Mouse (Mus musculus) MEL (cell line): ENCODE measurements around the gene Cdt1. TPM values are rescaled to one million over a fixed set of nuclear protein-coding genes. Genes with fewer than 3 reads are reported as not detected.
A peak's percentile ranks its signal among the peaks of the same experiment; 100 is the strongest.

ENCODE experiments used
- DNase-seq: peaks from one replicate; pipeline ENCODE4 v3.0.0; 2011; ENCODE audit warnings: low read depth, low spot score
- H3K27ac ChIP-seq: 2 replicates; pipeline ENCODE4 v1.5.1; 2012; ENCODE audit warnings: low read depth, mild to moderate bottlenecking, control low read depth, low read length, moderate library complexity; ENCODE audit not compliant: control insufficient read depth
- H3K27me3 ChIP-seq, 2 experiments: fragments of 150-350 bp in 1 of 2; sonication (generic) in 1 of 2; 2 replicates each; pipeline ENCODE4 v1.6.1; 2012; ENCODE audit warnings: low read length in 2 of 2, mild to moderate bottlenecking in 2 of 2, improper control_type of control experiment in 1 of 2, moderate library complexity in 1 of 2; ENCODE audit not compliant: insufficient read depth in 2 of 2, control insufficient read depth in 1 of 2
- H3K36me3 ChIP-seq, 2 experiments: 2 replicates each; pipeline ENCODE4 v1.6.1; 2012 to 2014; ENCODE audit warnings: low read length in 2 of 2, improper control_type of control experiment in 1 of 2, inconsistent platforms in 1 of 2, mild to moderate bottlenecking in 1 of 2; ENCODE audit not compliant: insufficient read depth in 2 of 2, control insufficient read depth in 1 of 2
- H3K4me1 ChIP-seq, 2 experiments: fragments of 150-350 bp in 1 of 2; sonication (generic) in 1 of 2; 2 replicates each; pipeline ENCODE4 v1.6.1; 2012; ENCODE audit warnings: low read length in 2 of 2, improper control_type of control experiment in 1 of 2, mild to moderate bottlenecking in 1 of 2; ENCODE audit not compliant: insufficient read depth in 2 of 2, control insufficient read depth in 1 of 2
- H3K4me3 ChIP-seq, 2 experiments: fragments of 150-350 bp in 1 of 2; sonication (generic) in 1 of 2; 2 replicates each; pipeline ENCODE4 v1.5.1; 2012; ENCODE audit warnings: low read depth in 2 of 2, low read length in 2 of 2, mild to moderate bottlenecking in 2 of 2, moderate library complexity in 2 of 2, control low read depth in 1 of 2, improper control_type of control experiment in 1 of 2; ENCODE audit not compliant: control insufficient read depth in 1 of 2, insufficient read depth in 1 of 2
- H3K79me2 ChIP-seq: 2 replicates; pipeline ENCODE4 v1.6.1; 2012; ENCODE audit warnings: mild to moderate bottlenecking, low read length, moderate library complexity; ENCODE audit not compliant: control insufficient read depth, poor library complexity, insufficient read depth
- H3K9ac ChIP-seq: 2 replicates; pipeline ENCODE4 v1.6.1; 2012; ENCODE audit warnings: low read depth, mild to moderate bottlenecking, control low read depth, low read length, moderate library complexity; ENCODE audit not compliant: control insufficient read depth, poor library complexity, severe bottlenecking
- H3K9me3 ChIP-seq: fragments of 150-350 bp; sonication (generic); replicated peaks from 2 replicates; pipeline ENCODE4 v1.6.1; 2012; ENCODE audit warnings: mild to moderate bottlenecking, low read length, improper control_type of control experiment, moderate library complexity; ENCODE audit not compliant: insufficient read depth
- BHLHE40 ChIP-seq: IDR thresholded peaks from 2 replicates; pipeline ENCODE4 v1.6.1; 2012; ENCODE audit warnings: low read depth, mild to moderate bottlenecking, inconsistent platforms, low read length, improper control_type of control experiment, borderline replicate concordance
- CTCF ChIP-seq, 3 experiments: IDR thresholded peaks in 2 of 3; conservative IDR thresholded peaks in 1 of 3; 2 replicates each; pipeline ENCODE4 v1.5.1; 2011 to 2012; ENCODE audit warnings: low read length in 3 of 3, low read depth in 2 of 3, mild to moderate bottlenecking in 2 of 3, improper control_type of control experiment in 1 of 3, inconsistent platforms in 1 of 3, mixed read lengths in 1 of 3, moderate library complexity in 1 of 3; ENCODE audit not compliant: control insufficient read depth in 1 of 3, insufficient read depth in 1 of 3, poor library complexity in 1 of 3, severe bottlenecking in 1 of 3
- E2F4 ChIP-seq: IDR thresholded peaks from 2 replicates; pipeline ENCODE4 v1.6.1; 2011; ENCODE audit warnings: low read depth, low read length, improper control_type of control experiment, borderline replicate concordance
- EP300 ChIP-seq, 2 experiments: IDR thresholded peaks; 2 replicates each; pipeline ENCODE4 v1.6.1; 2011; ENCODE audit warnings: improper control_type of control experiment in 2 of 2, low read length in 2 of 2, low read depth in 1 of 2, mild to moderate bottlenecking in 1 of 2
- ETS1 ChIP-seq: IDR thresholded peaks from 2 replicates; pipeline ENCODE4 v1.6.1; 2012; ENCODE audit warnings: low read depth, mild to moderate bottlenecking, inconsistent platforms, low read length, improper control_type of control experiment, moderate library complexity
- GABPA ChIP-seq: IDR thresholded peaks from 2 replicates; pipeline ENCODE4 v1.6.1; 2012; ENCODE audit warnings: low read depth, mild to moderate bottlenecking, inconsistent platforms, low read length, improper control_type of control experiment, moderate library complexity
- KAT2A ChIP-seq: conservative IDR thresholded peaks from 2 replicates; pipeline ENCODE4 v1.6.1; 2012; ENCODE audit warnings: low read depth, low read length, improper control_type of control experiment, inconsistent platforms
- MXI1 ChIP-seq: IDR thresholded peaks from 2 replicates; pipeline ENCODE4 v1.6.1; 2011; ENCODE audit warnings: mild to moderate bottlenecking, low read depth, low read length, improper control_type of control experiment
- MYB ChIP-seq: IDR thresholded peaks from 2 replicates; pipeline ENCODE4 v1.6.1; 2011; ENCODE audit warnings: mild to moderate bottlenecking, low read depth, low read length, improper control_type of control experiment
- NELFE ChIP-seq: IDR thresholded peaks from 2 replicates; pipeline ENCODE4 v1.6.1; 2011; ENCODE audit warnings: low read depth, low read length, improper control_type of control experiment
- POLR2A ChIP-seq, 2 experiments: IDR thresholded peaks; 2 replicates each; pipeline ENCODE4 v1.6.1; 2011 to 2012; ENCODE audit warnings: low read length in 2 of 2, mild to moderate bottlenecking in 2 of 2, control low read depth in 1 of 2, improper control_type of control experiment in 1 of 2, low read depth in 1 of 2, moderate library complexity in 1 of 2; ENCODE audit not compliant: control insufficient read depth in 1 of 2, insufficient read depth in 1 of 2, poor library complexity in 1 of 2
- POLR2AphosphoS2 ChIP-seq: IDR thresholded peaks from 2 replicates; pipeline ENCODE4 v1.6.1; 2011; ENCODE audit warnings: low read length, improper control_type of control experiment
- RAD21 ChIP-seq: IDR thresholded peaks from 2 replicates; pipeline ENCODE4 v1.6.1; 2011; ENCODE audit warnings: mild to moderate bottlenecking, low read depth, low read length, improper control_type of control experiment
- SIN3A ChIP-seq: IDR thresholded peaks from 2 replicates; pipeline ENCODE4 v1.6.1; 2012; ENCODE audit warnings: low read length, improper control_type of control experiment, inconsistent platforms
- TBP ChIP-seq: IDR thresholded peaks from 2 replicates; pipeline ENCODE4 v1.8.0; 2011; ENCODE audit warnings: low read depth, low read length, improper control_type of control experiment
- ZC3H11A ChIP-seq: IDR thresholded peaks from 2 replicates; pipeline ENCODE4 v1.6.1; 2012; ENCODE audit warnings: low read depth, mild to moderate bottlenecking, inconsistent platforms, low read length, improper control_type of control experiment
- ZMIZ1 ChIP-seq: IDR thresholded peaks from 2 replicates; pipeline ENCODE4 v1.6.1; 2012; ENCODE audit warnings: low read depth, mild to moderate bottlenecking, inconsistent platforms, low read length, improper control_type of control experiment, moderate library complexity
- polyA plus RNA-seq, 2 experiments: library from polyadenylated mRNA; stranded (reverse) in 1 of 2; unstranded in 1 of 2; fragments of >175 nt in 1 of 2; fragments of >200 nt in 1 of 2; gene quantifications; 2 replicates each; pipeline versions ENCODE4 v1.2.1 to v1.2.4; 2012; ENCODE audit warnings: low replicate concordance in 2 of 2, low read depth in 1 of 2; ENCODE audit not compliant: insufficient read length in 2 of 2, insufficient read depth in 1 of 2, missing spikeins in 1 of 2
- total RNA-seq: library from RNA; depleted of rRNA; stranded (reverse); fragments of 300-350 nt; gene quantifications from 2 replicates; pipeline ENCODE4 v1.2.3, GENCODE M21; 2012

Cdt1 gene
- total and polyA plus RNA-seq, 3 experiments = 74.6 to 84.5 TPM; not detected in 1

- Histone ChIP-seq H3K9me3 (no peaks in the 10 kb centered on the region), H3K27ac (peak overlapping the region; percentile 63), H3K9ac (peak overlapping the region; percentile 4), H3K36me3 (peaks cover 3 to 27% of the 10 kb centered on the region in 2 experiments; a peak in 2 of 4 replicates), H3K4me1 (peaks cover 0 to 27% of the 10 kb centered on the region in 2 experiments; a peak in 3 of 4 replicates), H3K4me3 (peak overlapping the region in 1 of 2 experiments; percentile 8; a peak in 3 of 4 replicates), H3K27me3 (no peaks in the 10 kb centered on the region), H3K79me2 (peaks cover 74% of the 10 kb centered on the region)
- DNase-seq = no peak
- 0 out of 2 replicates have a peak, but pooled peaks have one; percentile 34 for TF ChIP-seq MXI1
- no peak for TF ChIP-seq KAT2A
- peak; percentile 2; the same call in 1 of the 2 replicates for TF ChIP-seq POLR2AphosphoS2
These were observed 19.5 kb upstream of the Cdt1 start for GRCm38 (mm10) chr8:122548331-122548730.

- peak overlapping the region; percentile 79 for H3K9ac ChIP-seq
- peak overlapping the region; percentile 63 for H3K27ac ChIP-seq
- peak; percentile 53 for DNase-seq
- no peaks in the 10 kb centered on the region for H3K9me3 ChIP-seq
- H3K4me3 ChIP-seq = peak overlapping the region in 1 of 2 experiments; percentile 50; a peak in 3 of 4 replicates
- peaks cover 0 to 27% of the 10 kb centered on the region in 2 experiments; a peak in 3 of 4 replicates for H3K4me1 ChIP-seq
- TF ChIP-seq MYB (no peak), CTCF (IDR thresholded peaks at IDR 0.05 in 2 of 3, conservative IDR thresholded peaks at IDR 0.05 in 1 of 3; ENCODE audit: control insufficient read depth in 1 of 3, insufficient read depth in 1 of 3, low read depth in 2 of 3, low read length in 3 of 3, poor library complexity in 1 of 3, severe bottlenecking in 1 of 3) (no peak), BHLHE40 (no peak), ETS1 (no peak), RAD21 (no peak), ZC3H11A (no peak), E2F4 (no peak), ZMIZ1 (no peak), POLR2A (IDR thresholded peaks at IDR 0.05; ENCODE audit: control insufficient read depth in 1 of 2, insufficient read depth in 1 of 2, low read depth in 1 of 2, low read length in 2 of 2, poor library complexity in 1 of 2) (peak in 1 of 2 experiments; percentile 54; a peak in 2 of 4 replicates), POLR2AphosphoS2 (0 out of 2 replicates have a peak, but pooled peaks have one; percentile 46), EP300 (IDR thresholded peaks at IDR 0.05; ENCODE audit: low read depth in 1 of 2, low read length in 2 of 2) (no peak), SIN3A (0 out of 2 replicates have a peak, but pooled peaks have one; percentile 13), GABPA (no peak), TBP (no peak), NELFE (peak; percentile 20; the same call in 1 of the 2 replicates)
- H3K79me2 ChIP-seq = peaks cover 70% of the 10 kb centered on the region
- peaks cover 3 to 27% of the 10 kb centered on the region in 2 experiments; a peak in 2 of 4 replicates for H3K36me3 ChIP-seq
- no peaks in the 10 kb centered on the region for H3K27me3 ChIP-seq
These were observed 18.9 kb upstream of the Cdt1 start for GRCm38 (mm10) chr8:122548891-122549439.
